Mouse (Mus musculus) left cerebral cortex, postnatal 36 days (tissue): ENCODE measurements around the gene Slc43a1. TPM values are rescaled to one million over a fixed set of nuclear protein-coding genes. Genes with fewer than 3 reads are reported as not detected.

Experiments
- DNase-seq, 2 experiments: peaks; one replicate each; pipeline ENCODE4 v3.0.0; 2021 to 2022; ENCODE audit warnings: low spot score in 2 of 2, mixed read lengths in 1 of 2
- intact Hi-C: fragments of 180-260 bp; cut with DNase I; formaldehyde crosslinking; loops from one replicate; pipeline ENCODE4 v1.15.1; 2025
- total RNA-seq, 2 experiments: library from RNA; stranded (reverse); gene quantifications; 2 replicates each; pipeline ENCODE4 v1.2.3; 2021

Gene Slc43a1
- total RNA-seq, 2 experiments from 2014 or later: 0.25 to 0.32 TPM

DNA sequence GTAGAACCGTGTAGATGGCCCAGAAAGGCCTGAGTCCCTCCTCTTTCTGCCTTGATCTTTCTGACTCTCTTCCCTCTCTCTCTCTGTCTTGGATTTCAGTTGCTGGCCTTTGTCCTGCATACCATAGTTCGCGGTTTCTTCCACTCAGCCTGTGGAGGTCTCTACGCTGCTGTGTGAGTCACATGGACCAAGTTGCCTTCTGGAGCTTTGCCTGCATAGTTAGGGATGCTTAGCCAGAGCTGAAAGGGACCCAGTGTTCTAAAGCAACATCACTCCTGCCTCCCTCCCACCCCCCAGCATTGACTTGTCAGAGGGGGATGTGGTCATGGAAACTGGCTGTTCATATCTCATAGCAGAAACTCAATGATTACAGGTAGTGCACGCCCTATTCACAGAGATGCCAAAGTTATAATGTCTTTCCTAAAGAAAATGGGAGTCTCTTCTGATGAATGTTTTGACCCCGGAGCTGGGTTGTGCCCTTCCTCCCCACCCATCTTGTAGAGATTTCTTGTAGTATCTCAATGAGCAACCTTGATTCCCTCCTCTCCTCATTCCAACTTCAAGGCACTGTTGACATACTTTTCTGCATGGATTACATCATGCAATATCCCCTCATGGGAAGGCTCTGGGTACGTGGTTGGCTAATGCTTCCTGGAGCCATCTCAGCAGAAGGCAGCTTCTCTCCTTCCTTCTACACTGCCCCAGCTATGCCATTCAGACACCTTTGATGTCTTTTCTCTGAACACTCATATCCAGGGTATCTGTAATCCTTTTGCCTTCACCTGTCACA, 21.5 kb downstream of the Slc43a1 start:
- intact Hi-C loops: no loop called here
- no peak for DNase-seq

DNA sequence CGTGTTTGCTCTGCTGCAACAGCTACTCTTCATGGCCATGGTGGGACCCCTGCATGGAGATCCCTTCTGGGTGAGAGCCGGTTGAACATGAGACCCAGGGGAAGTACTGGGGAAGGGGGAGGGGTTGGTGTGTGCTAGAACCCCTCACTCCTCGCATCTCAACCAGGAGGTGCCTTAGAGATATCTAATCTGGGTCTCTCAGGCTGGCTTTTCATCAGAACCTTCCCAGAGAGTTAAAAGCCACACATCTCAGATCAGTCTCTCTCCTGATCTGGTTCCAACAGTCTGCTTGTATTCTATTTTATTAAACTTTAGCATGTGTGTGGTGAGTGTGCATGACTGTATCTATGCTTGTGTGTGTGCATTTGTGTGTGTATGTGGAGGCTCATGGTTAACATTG, 22.8 kb downstream of the Slc43a1 start:
- DNase-seq: no peak
- intact Hi-C loops: no loop called here

DNA sequence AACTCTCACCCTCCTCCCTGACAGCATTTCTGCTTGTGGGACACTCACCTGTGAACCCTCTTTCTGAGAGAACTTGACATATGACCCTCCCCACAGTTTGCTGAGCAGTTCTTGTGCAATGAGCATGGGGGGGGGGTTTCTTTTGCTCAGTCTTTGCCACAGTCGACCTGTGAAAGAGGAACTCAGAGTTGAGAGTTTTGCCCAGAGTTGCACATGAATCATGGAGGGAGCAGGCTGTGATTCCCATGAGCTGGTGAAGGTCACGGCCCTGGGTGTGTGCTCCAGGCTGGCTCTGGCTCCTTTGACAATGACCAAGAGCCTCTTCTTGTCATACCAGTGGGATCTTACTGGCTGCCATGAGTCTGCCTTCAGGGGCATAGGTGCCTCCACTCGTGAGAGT, 23.6 kb downstream of the Slc43a1 start:
- DNase-seq: no peak
- intact Hi-C loops: no loop called here

DNA sequence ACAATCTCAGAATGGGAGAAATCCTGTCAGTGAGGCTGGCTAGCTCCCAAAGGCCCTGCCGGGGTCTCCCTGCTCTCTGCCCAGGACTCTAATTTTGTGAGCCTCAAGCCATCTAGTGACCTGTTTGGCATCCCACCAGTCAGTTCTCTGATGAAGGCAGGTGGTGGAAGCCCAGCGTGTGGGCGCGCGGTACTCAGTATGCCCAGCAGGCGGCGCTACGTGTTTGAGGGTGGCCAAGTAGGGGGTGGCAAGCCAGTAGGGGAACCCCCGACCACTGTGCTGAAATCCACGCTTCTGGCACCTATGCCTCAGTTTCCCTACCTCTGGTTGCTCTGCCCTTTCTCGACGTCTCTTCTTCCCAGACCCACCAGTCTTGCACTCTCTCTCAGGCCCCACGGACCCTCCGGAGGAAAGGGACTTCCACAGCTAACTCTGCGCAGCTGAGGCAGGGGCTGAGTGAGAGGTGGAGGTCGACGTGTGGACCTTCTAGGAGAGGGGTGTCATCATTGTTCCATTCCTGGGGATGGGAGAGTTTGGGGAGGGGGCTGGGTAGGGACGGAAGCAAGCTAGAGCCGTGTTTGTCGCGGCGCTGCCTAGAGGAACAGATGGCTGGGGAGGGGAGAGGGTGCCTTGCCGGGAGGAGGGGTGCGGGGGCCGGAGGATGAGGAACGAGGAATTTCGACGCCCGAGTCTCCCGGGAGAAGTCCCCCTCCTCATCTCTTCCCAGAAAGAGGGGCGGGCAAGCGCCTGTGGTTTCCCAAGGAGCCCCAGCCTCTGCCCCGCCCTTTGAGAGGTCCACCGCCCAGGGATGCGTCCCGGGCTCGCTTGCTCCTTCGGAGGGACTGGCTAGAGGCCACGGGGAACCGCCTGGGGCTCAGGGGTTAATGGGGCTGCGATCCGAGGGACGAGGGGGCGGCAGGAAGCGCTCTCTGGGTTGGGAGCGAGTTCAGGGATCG, 27.2 kb downstream of the Slc43a1 start:
- intact Hi-C loops: loop anchor here (5.0 kb wide), 1 partner anchor 34 kb away; no protein-coding TSS in a partner anchor
- peak in 1 of 2 experiments; percentile 57 for DNase-seq

DNA sequence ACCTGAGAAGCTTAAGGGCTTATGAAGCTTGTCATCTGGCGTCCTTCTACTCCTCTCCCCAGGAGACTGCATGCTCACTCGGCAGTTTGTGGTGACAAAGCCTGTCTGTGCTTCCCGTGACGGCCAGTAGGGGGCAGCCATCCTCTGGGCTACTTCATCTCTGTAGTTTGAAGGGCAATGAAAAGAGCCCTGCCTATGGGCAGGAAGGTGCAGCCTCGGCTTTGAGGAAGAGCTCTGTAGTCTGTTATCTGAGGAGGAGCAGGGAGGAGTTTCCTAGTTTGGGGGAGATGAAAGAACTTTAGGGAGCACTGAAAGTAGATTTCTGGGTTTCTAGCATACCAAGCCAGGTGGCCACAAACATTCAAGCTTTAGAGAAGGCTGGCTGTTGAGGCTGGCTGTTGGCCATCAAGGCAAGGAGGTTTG, 29.9 kb downstream of the Slc43a1 start:
- DNase-seq: peak; percentile 74 to 79
- intact Hi-C loops: loop anchor here (2.0 to 5.0 kb wide), 2 partner anchors 20 to 36 kb away; no protein-coding TSS in a partner anchor

DNA sequence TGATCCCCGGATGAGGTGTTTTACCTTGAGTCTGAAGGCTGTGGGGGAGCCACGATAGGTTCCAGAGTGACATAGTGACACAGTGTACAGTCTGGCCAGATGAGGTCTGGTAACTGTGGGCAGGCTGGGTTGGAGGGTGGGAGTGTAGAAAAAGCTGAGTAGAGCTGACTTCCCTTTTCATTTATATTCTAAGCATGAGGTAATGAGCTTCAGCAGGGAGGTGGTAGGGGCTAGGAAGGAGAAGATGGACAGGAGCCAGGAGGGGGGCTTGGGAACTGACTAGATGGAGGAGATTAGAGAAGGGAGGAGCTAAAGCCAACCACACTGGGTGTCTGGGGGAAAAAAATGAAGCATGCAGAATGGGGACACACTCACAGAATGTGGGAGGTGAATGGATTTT, 30.3 kb downstream of the Slc43a1 start:
- intact Hi-C loops: loop anchor here (2.0 to 5.0 kb wide), 2 partner anchors 20 to 37 kb away; no protein-coding TSS in a partner anchor
- DNase-seq: no peak

DNA sequence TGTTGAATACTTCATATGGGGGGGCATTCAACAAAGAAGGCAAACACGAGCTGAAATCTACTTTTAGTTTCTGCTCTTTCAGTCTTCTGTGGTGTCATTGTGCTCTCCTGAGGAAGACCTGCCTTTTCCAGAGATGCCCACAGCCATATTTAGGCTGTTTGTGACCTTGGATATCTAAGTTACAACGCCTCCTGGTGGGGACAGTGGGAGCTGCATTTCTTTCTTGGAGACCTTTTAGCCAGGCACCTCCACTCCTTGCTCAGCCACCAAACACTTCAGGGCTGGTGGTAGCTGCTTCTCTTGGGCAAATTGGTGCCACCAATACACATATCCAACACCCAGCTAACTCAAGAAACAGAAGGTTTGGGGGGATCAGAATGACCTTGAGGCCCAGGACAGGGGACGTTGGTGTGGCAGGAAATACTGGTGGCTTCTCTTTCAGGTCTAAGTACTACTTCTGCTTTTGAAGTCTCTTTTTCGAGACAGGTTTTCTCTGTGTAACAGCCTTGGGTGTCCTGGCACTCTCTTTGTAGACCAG, 32.0 kb downstream of the Slc43a1 start:
- no peak for DNase-seq

DNA sequence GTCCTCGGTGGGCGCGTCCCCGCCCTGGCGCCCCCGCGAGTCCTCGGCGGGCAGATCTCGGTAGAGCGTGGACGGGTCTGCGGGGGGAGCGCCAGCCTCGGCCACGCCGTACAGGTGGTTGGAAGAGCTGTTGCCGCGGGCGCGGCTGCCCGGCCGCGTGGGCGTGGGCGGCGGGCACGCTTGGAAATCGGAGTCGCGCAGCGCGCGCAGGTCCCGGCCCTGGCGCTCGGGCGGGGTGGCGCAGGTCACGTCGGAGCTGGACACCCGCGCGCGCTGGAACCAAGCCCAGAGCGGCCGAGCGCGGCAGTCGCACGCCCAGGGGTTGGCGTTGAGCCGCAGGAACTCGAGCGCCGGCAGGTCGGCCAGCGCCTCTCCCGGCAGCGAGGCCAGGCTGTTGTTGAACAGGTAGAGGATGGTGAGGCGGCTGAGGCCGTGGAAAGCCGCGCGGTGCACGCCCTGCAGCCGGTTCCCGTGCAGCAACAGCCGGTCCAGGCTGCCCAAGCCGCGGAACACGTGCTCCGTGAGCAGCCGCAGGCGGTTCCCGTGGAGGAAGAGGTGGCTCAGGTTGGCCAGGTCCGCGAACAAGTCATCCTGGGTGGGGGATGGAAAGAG, 33.6 kb downstream of the Slc43a1 start:
- intact Hi-C loops: no loop called here
- DNase-seq: peak in 1 of 2 experiments; percentile 54

More for the DNA sequence above, 32.0 kb downstream of the Slc43a1 start:
- intact Hi-C loops: no loop called here

DNA sequence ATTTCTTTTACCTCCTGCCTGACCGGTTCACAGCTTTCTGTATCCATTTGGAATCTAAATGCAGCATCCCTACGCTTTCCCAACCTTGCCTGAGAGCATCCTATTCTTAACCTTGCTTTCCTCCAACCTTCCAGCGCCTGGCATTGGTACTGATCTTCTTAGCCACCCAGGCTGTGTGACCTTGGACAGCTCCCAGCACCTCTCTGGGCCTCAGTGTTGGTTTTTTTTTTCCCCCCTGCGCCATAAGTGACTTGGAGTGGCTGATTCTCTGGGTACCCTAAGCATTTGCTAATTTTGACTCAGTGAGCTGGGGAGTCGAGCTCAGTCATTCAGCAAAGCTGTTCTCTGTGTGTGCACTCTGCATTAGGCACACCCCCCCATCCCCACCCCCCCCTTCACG, 37.2 kb downstream of the Slc43a1 start:
- DNase-seq: no peak
- intact Hi-C loops: no loop called here

DNA sequence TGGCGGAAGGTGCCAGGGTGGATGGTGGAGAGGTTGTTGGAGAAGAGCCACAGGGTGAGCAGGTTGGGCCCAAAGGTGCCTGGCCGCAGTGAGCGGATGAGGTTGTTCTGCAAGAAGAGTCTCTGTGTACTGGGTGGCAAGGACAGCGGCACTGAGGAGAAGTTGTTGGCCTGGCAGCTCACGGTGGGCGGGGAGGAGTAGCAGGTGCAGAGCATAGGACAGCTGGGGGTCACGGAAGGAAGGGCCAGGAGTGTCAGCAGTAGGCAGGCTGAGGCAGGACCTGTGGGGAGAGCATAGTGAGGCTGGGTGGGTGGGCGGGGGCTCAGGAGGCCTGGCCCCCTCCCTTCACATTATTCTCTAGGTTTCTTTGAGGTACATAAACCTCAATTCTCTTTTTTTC, 41.9 kb downstream of the Slc43a1 start:
- DNase-seq: no peak

DNA sequence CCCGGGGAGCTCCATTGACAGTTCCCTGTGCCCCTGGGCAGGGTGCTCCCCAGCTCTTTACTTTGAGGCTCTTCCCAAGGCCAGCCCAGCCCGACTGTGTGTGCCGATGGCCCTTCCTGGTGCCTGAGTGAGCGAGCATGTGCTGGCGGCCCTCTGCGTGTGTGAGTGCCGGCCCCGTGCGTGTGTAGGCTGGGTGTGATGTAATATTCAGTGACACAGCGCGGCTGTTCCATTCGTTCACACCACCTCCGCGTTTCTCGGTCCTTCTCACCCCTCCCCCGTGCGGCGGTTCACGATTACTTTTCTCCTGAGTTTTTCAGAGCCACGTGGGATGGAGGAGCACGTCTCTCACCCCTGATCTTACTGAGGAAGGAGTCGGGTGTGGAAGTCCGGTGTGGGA, 44.0 kb downstream of the Slc43a1 start:
- intact Hi-C loops: no loop called here
- peak; percentile 84 to 88 for DNase-seq

More for the DNA sequence above, 41.9 kb downstream of the Slc43a1 start:
- intact Hi-C loops: no loop called here

DNA sequence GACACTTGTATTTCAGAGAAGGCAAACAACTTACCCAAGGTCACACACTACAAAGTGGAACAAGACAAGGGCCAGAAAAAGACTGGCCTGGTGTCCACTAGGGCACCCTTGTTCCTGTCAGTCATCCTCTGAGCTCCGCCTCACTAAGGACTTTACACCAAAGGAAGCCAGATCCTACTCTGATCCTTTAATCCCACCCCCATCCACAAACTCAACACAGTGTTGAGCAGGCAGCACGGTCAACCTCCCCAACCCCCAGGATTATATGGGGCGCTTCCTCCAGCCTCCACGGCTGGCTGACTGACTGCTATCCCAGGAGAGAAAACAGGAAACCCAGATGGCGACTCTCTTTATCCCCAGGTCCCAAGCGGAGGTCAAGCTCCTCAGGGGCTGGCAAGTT, 44.4 kb downstream of the Slc43a1 start:
- intact Hi-C loops: no loop called here
- no peak for DNase-seq

DNA sequence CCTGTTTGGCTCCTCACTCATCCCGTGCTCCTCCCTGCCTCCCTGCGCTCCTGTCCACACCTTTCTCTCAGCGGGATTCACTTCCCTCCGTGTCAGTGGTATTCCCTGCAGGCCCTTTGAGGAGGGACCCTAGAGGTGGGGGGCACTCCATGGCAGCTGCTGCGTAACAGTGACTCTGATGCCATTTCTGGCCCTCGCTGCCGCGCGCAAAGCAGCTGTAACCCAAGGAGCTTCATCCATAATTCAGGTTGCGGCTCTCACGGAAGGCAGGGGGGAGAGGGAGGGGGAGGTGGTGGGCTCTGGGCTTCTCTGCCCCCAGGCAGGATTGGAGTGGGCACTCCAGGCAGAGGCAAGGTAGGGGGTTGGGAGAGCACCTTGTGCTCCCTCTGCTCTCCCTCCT, 44.9 kb downstream of the Slc43a1 start:
- intact Hi-C loops: no loop called here

DNA sequence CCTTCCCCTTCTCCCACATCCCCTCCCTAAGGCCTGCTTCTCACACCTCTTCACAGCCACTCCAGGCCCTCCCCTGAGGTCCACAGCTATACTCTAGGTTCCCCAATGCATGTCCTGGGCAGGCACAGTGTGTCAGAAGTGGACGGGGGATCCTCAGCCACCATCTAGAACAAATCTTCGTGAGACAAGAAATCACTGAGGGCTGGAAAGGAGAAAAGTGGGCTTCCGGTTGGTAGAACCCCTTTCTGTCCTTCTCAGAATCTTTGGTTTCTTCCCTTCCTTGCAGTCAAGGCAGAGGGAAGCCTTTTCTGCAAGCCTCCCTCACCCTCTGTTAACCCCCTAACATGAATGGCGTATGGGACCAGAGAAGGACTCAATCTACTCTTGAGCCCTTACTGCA, 45.3 kb downstream of the Slc43a1 start:
- DNase-seq: peak in 1 of 2 experiments; percentile 11
- intact Hi-C loops: no loop called here

More for the DNA sequence above, 44.9 kb downstream of the Slc43a1 start:
- peak in 1 of 2 experiments; percentile 12 for DNase-seq

DNA sequence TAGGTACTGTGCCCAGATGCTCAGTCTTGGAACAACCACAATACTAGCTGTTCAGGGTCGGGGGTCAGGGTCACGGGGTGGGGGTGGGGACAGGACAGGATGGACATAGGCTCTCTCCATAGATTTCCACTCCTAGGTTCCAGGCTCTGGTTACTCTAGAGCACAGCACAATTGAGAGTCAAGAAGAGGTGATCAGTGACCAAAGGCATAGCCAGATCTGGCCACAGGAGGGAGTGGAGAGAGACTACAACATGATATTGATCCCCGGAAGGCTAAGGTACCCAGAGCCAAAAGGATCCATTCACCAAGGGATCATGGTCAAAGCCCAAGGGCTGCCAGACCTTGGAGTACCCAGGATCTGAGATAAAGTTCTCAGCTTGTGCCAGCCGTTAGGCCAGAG, 46.0 kb downstream of the Slc43a1 start:
- intact Hi-C loops: loop anchor here (5.0 kb wide), 3 partner anchors 52 to 163 kb away; partner anchors contain the start of gene Tnks1bp1
- DNase-seq: no peak

DNA sequence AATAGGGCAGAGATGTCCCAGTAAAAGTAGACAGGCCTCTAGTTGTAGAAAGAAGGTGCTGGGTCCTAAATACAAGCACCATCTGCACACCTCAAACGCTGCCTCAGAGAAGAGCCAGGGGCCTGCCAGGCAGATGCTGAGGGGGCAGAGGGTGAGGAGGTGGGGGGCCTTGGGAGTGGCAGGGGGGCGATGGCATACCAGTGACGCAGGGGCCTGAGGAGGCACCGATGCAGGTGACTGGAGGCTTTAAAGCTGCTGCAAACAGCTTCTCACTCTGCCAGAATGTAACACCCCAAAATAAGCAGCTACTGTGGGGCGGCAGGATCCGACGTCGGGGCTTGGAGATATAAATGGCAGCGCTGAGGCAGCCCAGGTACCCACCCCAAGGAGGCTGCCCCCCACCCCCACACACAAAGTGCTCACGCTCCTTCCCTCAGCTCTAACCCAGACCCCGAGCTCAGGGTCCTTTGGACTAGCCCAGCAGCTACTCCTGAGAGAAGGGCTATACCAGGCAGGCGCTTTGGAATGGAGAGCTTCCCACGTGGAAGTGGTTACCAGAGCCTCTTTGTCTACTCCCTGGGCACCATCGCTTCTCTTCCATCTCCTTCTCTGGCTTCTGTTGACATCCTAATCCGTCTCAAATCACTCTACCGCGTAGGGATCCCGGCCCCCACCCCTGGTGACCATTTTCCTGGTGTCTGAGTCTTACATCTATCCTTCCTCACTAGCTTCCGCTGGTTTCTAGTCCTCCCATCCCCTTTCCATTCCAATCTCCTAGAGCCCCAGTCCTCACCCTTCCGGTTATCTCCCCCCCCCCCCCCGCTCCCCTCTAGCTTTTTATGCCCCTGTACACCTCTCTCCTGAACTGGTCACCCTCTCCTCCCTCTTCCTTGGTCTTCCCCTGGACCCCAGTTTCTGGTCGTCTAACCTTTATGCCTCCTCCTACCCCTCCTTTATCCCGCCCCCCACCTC, 46.7 kb downstream of the Slc43a1 start:
- intact Hi-C loops: loop anchor here (5.0 kb wide), 3 partner anchors 53 to 162 kb away; partner anchors contain the start of gene Tnks1bp1
- DNase-seq: peak in 1 of 2 experiments; percentile 44

DNA sequence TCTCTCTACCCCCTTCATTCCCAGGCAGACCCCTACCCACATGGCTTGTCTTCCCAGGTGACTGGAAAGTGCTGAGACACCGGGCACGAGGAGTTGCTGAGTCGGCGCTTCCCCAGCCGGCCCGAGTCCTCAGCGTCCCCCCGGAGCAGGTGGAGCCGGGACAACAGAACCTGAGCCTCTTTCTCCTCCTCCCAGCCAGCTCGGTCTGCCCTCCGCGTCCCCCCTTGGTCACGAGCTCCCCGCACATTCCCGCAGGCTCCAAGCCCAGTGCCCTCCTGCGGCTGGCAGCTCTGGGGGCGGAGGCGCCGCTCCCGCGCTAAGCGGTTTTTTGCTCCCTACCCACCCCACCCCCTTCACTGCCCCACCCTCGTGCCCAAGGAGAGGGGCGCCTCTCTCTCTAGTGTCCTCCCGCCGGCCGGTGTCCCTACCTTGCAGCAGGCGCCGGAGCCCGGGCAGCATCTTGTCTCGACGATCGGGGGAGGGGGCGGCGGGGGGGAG, 47.6 kb downstream of the Slc43a1 start, which contains the start of gene Rtn4rl2:
TSS of gene Rtn4rl2 (minus strand) at position 477 of the 498 bp plus-strand sequence.
- intact Hi-C loops: loop anchor here (5.0 kb wide), 3 partner anchors 54 to 161 kb away; partner anchors contain the start of gene Tnks1bp1
- DNase-seq: peak in 1 of 2 experiments; percentile 54

DNA sequence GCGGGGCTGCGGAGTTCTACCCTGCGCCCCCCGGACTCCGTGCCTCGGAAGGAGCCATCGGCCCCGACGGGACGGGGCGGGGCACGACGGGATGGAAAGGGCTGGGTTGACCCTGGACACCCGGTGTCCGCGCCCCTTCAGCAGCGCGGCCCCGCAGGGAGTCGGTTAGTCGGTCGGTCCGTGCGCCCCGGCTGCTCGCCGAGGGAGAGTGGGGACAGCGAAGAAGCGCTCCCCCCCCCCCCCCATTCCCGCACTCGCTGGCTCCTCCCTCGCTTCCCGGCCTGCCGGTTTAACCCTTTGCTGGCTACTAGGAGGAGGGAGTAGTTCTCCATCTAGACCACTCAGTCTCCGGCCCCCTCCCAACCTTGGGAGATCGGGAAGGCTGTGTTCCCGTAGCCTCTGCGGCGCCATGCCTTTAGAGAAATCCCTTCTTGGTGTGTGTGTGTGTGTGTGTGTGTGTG, 48.2 kb downstream of the Slc43a1 start:
- intact Hi-C loops: loop anchor here (5.0 kb wide), 3 partner anchors 55 to 160 kb away; partner anchors contain the start of gene Tnks1bp1
- DNase-seq: peak in 1 of 2 experiments; percentile 55
